Mouse (Mus musculus) A20 (cell line): Measurements from ENCODE around the gene Edaradd.
A peak's percentile ranks its signal among the peaks of the same experiment; 100 is the strongest.

Experiments
- DNase-seq: peaks from one replicate; pipeline ENCODE4 v3.0.0-alpha.2; 2011; ENCODE audit warnings: low read depth, low spot score

The Edaradd gene

DNA sequence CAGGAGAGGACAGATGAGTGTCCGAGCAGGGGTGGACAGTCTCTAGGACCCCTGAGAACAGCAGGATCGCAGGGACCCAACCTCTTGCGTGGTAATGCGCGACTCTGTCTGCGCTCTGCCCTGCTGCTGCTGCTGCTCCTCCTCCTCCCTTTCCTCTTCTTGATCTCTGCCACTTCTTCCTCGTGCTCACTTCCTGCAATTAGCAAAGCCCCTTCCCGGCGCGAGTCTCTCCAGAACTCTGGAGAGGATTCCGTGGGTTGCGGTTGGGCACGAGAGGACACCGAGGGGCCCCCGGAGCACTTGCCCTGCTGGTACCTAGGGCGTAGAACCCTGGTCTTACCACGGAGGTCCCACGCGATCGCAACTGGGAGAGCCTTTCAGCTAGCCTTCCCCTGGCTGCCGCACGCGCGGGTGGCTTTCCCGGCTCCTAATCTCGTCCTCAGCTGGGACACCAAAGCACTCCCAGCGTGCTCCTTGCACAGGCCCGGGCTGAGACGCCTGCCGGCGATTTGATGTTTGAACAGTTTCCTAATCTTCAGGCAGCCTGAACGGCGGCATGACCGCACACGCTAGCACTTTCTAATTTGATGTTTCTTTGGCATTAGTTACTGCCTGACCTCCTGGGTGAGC is at the start of gene Edaradd:
Gene Edaradd, minus strand, starts transcription at position 484 of the 630 bp plus-strand sequence.
- DNase-seq = no peak

DNA sequence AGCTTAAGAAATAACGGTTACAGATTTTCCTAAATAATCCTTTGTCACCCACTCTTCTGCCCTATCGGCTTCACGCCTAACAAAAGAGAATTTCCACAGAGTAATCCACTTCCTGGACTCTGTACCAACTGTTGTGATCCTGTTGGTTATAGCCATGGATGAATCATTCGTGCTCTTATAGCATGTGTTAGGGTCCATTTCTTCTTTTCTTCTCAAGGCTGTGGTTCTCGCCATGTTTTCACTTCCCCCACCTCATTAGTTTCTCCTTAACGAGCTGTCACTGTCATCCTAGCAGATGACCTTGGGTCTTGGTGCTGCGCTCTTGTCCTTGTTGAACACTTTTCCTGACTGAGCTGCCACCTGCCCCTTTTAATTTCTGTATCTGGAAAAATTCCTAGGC is 49.5 kb upstream of the Edaradd start:
- DNase-seq = peak; percentile 87

DNA sequence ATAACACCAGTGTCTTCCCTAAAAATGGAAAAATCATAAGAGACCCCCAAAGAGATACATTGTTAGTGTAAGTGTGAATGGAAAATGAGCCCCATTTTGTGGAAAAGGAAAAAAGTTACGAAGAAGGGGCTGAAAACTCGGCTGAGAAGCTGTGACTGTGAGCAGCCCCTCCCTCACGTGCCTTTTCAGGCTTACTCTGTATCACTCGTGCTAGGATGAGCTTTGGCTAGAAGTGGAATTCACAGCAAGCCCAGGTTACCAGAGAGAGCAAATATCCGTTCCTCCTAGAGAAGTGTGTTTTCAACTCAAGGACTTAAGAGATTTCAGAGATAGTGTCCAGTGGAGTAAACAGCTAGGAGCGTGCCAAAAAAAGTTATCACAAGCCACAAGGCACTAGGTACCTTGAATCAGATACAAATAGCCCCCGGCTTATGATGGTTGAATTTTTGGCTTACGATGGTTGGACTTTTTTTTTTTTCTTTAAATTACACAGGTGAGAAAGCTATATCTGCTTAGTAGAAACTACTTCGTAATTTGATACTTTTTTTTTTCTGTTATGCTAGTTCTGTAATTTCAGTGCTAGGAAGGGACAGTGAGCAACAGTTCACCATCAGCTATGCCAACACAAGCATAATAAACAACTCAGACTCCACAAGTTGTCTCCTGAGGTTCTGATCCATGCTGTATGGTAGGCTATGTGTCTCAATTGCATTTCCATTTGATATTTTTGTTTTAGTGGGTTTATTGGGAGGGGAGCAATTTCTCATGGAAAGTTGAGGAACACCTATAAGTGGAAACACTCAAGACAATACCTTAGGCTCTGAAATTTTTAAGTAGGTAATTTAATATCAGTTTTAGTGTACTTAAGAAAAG is 48.6 kb upstream of the Edaradd start:
- DNase-seq = peak; percentile 77

DNA sequence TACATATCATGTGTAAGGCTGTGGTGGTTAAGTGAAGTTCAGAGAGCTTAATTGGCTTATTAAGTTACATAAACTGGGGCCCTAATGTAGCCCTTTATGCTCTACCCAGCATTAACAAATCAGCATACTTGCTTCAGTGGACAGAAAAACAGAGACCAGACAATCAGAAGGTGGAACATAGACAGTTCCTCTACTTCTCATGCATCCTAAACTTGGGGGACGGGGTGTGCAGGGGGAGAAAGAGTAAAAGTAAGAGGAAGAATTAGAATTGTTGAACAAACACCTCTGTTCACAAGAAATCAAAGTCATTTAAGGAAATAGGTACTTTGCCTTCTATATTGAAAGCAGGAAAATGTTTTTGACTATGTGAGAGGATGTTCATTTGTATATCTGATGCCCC is 47.7 kb upstream of the Edaradd start:
- DNase-seq = peak; percentile 77

DNA sequence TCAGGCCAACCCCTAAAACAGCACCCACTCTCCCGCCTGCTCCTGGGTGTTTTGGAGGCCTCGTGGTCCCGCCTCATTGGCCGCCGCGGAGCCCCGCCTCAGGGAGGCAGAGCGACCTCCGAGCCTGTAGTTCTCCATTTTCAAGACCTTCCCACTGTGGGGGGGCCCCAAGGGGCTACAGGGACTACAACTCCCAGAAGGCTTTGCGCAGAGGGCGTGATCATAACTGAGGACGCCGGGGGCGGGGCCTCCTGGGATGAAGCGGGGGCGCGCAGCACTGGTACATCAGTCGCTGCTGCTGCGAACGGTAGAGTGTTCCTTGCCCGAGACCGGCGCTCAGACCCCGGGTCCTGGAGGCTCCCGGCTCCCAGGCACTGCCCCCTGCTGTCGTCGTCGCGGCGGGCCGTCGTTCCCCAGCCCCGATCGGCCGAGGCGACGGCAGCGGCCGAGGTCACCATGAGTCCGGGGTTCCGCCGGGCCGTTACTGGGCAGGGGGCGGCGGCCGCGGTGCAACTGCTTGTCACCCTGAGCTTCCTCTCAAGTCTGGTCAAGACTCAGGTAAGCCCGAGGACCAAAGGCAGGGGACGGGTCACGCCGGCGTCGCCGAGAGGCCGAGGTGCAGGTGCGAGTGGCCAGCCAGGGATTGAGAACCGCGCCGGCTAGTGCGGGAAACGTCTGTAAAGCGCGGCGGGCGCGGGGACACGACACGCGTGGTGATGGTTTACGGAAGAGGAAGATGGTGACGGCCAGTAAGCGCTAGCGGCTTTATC is 45.6 kb upstream of the Edaradd start, which contains the start of gene Ero1lb:
Gene Ero1lb, plus strand, starts transcription at position 254 of the 770 bp plus-strand sequence.
- peak; percentile 100 for DNase-seq

DNA sequence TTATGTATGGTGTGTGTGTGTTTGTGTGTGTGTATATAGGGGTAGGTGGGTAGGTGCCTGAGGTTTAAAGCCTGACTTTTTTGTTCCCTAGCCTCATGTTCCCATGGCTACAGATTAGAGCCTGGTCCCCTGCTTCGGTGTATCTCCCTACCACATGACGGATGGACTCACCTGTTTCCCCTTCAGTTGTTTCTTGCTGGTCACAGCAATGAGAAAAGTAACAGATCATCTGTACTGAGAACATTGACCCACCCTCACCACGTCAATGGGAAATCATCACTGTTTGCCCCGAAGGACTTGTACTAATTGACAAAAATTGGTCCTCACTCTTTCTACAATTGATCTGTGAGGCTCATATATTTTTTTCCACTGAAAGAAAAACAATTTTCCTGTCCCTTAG is 42.0 kb upstream of the Edaradd start:
- no peak for DNase-seq

DNA sequence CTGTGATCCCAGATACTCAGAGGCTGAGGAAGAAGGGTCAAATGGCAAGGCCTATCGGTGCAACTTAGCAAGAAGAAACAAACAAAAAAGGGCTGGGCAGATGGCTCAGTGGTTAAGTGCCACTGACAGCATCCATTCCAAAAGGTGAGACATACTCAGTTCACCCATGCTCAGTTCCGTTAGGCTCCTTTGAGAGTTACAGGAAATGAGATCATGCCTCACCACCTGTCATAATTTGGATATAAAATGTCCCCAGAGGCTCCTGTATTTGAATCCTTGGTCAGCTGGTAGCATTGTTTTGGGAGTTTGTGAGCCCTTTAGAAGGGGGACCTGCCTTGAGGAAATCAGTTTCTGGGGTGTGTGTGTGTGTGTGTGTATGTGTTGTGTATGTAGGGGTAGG is 41.5 kb upstream of the Edaradd start:
- DNase-seq = peak; percentile 63

DNA sequence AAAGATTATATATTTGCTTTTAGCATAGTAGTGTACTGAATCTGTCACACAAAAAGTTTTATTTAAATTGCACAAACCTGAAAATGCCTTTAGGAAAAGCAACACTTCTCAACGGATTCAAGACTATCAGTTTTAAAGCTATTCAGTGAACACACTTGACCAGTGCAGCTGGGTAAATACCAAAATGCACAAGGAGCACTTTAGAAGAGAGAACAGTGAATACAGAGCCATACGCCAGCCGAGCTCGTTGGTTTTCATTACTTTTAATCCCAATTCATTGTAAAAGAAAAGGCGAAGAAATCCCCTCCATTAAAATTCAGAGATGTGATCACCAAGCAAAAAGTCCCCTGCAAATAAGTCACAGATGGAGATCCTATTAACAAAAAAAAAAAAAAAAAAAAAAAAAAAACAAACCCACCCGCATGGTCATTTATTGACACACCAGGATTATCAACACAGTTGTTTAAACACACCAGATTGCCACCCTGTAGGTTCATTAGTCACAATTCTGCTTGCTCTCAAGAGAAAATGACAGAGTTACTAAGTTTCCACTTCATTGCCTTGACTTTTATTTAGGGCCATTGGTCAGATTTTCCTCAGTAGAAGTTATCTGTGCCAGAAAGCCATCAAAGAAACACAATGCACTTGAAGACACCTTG is 39.4 kb upstream of the Edaradd start:
- DNase-seq = no peak

DNA sequence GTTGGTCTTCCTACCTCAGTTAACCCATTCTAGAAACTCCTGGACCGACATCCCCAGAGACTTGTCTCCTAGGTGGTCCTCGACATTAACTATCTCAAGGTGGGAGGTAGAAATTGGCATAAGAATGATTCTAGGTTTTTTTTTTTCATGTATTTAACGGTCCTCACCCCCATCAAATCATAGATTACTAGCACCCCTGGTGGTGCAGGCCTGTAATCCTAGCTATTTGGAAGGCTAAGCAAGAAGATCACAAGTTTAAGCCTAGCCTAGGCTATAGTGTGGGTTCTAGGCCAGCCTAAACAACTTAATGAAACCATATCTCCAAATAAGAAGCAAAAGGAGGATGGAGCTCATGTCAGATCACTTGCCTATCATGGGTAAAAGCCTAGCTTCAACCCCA is 38.8 kb upstream of the Edaradd start:
- DNase-seq = no peak

DNA sequence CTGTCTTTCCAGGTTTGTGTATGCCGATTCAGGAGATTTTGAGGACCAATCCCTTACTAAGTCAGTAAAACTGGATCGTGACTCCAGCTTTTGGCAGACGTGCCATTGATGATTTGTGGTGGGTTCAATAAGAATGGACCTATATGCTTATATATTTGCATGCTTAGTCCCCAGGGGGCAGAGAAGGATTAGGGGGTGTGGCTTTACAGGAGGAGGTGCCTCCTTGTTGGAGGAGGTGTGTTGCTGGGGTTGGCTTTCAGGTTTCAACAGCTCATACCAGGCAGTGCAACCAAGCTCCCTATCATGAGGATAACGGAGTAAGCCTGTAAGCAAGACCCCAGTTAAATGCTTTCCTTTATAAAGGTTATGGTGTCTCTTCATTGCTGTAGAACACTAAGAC is 34.0 kb upstream of the Edaradd start:
- DNase-seq = no peak

DNA sequence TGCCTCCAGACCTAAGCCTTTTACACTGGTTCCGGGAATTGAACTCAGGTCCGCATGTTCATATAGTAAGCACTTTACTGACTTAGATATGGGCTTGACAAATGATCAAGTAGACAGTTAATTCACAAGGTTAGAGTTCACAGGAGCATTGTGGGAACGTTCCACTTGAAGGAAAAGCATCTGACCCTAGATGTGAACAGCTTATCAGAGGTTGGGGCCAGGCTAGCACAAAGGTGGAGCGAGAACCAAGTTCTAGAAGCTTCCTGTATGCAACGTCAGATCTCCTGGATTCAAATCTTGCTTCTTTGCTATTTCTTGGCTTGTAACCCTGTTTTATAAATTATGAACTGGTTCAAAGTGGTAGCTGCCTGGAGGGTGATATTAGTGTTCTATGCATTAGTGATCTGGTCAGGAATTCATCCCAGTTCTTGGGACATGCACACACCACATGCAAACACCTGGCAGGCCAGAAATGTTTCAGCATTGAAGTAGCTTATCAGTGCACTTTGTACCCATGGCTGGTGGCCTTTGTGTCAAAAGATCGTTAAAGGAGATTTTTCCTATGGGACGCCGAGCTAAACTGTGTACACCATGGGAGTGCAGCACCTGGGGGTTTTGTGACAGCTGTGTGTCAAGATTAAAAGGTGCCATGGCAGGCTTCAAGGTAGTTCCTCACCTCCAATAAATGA is 23.8 kb upstream of the Edaradd start:
- no peak for DNase-seq

DNA sequence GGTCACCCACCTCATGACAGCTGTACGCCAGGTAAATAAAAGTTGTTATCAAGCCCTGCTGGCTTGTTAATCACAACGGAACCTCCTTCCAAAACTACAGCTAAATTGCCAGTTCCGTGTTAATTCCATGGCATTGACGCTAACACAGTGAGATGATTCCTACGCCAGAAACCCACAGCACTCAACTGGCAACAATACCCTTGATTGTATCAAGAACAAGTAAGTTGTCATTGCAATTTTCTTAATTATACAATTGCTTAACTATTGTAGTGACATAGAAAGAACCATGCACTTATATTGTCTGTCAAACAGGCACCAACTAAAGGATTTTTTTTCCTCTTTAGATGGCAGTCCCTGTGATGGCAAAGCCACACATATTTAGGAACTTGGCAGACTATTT is 23.0 kb upstream of the Edaradd start:
- DNase-seq = no peak

DNA sequence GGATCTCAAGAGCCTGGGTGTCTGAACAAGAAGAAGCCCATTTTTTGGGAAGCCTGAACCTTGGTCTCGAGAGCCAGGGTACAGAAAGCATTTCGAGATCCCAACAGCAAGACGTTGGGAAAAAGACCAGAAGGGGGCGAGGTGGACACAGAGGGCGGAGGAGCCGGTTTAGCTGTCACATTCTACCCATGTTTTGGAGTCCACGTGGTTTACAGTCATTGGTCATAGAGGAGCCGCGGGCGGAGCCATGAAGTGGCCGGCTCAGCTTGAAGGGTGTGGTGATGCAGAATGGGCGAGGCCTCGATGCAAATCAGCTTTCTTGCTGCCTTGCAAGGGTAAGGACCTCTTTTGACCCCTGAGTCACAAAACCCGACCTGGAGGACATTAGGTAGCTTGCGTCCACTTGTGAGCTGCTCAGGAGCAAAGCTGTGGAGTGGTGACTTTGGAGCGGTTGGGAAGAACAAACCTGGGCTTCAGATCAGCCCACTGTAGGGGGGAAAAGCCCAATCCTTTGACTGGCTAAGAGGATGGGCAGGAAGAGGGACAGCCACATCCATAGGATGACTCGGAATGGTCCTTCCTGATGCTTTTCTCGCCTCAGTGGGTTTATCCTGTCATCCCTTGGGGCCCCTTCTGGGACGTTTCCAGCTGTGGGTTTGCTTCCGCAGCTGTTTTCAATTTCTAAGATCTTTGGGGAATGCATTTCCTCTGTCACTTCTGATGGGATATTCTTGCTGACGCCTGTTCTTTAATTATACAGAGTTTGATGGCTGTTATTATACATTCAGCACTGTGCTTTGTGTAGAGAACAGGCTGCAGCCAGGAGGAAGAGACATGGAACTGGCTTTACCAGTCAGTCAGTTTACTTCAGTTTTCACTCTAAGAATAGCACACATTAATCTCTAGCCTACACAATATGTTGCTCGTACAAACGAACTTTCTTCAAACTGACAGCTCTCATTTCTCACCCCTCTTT is 22.1 kb upstream of the Edaradd start:
- peak; percentile 87 for DNase-seq

DNA sequence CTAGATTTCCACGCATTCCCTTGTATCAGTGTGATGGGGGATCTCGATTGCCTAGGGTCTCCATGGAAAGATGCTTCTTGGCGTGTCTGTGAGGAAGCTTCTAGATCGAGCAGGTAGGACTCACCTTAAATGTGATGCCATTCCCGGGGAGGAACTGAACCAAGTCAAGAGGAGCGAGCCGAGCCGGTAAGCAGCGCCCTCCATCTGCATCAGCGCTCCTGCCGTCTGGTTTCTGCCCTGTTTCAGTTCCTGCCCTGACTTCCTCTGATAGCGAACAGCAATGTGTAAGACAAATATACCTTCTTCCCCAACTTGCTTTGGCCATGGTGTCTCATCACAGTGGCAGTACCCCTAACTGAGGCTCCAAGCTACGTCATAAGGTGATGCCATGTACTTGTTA is 19.9 kb upstream of the Edaradd start:
- peak; percentile 80 for DNase-seq

DNA sequence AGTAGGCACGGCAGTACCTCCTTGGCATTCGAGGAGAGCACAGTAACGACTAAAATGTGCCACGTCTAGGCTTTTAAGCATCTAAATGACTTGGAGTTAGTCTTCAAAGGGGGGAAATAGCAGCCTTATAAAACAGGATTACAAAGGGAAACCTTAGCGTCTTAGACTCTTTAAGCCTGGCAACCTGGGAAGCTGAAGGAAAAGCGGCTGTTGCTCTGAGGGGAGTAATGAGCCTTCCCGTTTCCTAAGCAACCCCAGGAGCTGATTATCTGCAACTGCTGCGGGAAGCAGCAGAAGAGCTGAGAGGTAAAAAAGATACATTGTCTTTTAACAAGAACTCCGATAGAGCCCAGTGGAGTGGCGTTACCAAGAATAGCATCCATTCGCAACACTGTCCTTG is 19.5 kb upstream of the Edaradd start:
- no peak for DNase-seq

DNA sequence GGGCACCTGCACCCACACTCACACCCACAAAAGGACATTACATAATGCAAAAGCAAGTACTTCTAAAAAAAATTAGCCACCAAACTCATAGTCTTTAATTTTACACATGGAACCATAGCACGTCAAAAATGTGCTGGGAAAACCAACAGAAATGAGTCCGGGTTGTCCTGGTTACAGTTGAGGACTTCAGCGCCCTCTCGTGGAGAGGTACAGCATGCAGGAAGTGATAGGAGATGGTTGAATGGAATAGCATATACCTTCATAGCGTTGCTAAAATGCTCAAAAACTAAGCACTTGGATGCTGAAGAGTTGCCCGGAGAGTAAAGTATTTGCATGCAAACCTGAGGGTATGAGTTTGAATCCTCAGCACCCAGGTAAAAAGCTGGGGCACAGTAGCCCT is 17.7 kb upstream of the Edaradd start:
- peak; percentile 83 for DNase-seq

DNA sequence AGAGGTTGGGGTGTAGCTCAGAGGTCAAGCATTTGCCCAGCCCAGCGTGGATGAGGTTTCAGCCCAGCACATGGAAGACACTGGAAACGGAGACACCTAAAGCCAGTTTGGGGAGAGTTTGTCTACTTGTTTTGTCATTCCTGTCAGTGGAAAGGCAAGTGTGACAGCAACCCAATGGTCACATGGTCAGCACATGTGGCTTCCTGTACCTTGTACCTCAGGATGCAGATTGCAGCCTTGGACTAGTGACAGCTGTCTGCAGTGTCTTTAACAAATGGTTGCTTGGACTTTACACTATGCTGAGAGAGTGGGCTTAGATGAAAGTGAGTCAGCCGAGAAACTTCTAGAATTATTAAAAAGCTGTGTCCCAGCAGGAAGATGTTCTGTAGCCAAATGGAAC is 14.4 kb upstream of the Edaradd start:
- no peak for DNase-seq

DNA sequence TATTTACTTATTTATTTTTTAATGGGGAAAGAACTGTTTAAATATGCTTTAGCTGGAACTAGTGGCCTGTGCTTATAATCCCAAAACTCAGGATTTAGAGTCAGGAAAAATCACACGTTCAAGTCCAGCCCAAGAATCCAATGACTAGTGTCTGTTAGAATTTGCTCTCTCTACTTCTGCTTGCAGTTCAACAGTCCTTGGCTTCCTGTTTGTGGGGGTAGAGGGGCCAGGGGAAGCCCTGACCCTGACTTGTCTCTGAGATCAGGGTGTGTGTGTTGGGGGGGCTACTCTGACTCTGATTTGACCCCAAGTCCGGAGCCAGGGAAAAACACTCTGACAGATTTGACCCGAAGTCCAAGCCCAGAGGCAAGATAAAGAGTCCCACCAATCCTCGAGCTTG is 5.4 kb upstream of the Edaradd start:
- no peak for DNase-seq

DNA sequence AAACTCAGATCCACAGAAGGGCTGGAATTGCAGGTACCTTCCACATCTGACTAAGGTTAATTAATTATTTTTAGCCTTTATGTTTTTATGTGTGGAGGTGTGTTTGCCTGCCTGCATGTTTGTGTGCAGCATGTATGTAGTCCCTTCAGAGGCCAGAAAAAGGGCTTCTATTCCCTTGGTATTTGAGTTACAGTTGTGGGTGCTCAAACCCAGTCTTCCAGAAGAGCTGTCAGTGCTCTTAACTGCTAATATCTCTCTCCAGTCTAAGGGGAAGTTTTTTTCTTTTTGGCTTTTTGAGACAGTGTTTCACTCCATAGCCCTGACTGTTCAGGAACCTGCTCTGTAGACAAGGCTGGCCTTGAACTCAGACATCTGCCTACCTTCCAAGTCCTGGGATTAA is 2.1 kb upstream of the Edaradd start:
- DNase-seq = no peak

DNA sequence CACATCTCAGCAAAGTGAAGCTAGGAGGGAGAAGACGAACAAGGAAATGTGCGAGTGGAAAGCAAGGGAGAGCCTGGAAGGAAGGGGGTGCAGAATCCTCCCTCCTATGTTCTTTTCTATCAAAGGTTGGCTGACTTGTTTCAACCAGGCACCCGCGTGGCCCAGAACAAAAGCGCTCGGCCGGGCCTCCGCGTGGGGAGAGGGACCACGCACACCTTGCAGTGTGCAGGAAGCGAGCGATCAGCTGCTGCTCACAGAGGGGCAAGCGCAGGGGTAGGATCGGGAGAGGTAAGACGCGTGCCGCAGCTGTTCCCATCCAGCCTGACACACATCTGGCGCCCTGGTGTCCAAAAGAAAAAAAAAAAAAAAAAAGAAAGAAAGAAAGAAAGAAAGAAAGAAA is 867 bp downstream of the Edaradd start:
- no peak for DNase-seq
